Mouse (Mus musculus) T-helper 2 cell (primary cell): Measurements from ENCODE around the gene Slc10a7.
"Not testable (repeated sequence)": the region's sequence is repeated elsewhere in the genome, so short reads cannot be mapped to it uniquely, and the experiment has no call there.

Experiments used
- in situ Hi-C: fragments of 300-600 bp; cut with MboI, MseI; formaldehyde crosslinking; loops from one replicate; pipeline ENCODE4 v1.15.1; 2025; ENCODE audit warnings: high pct_unique_total_duplicates

Gene Slc10a7

GRCm38 (mm10) chr8:78667399-78667798, 158.3 kb downstream of the Slc10a7 start:
- in situ Hi-C loops, result no loop called here

GRCm38 (mm10) chr8:78668206-78668605, 159.1 kb downstream of the Slc10a7 start:
- in situ Hi-C loops, result no loop called here

- in situ Hi-C loops, result no loop called here
Observed at GRCm38 (mm10) chr8:78670241-78670640, 161.1 kb downstream of the Slc10a7 start.

- in situ Hi-C loops, result no loop called here
Observed at GRCm38 (mm10) chr8:78678541-78679219, 169.5 kb downstream of the Slc10a7 start.

DNA sequence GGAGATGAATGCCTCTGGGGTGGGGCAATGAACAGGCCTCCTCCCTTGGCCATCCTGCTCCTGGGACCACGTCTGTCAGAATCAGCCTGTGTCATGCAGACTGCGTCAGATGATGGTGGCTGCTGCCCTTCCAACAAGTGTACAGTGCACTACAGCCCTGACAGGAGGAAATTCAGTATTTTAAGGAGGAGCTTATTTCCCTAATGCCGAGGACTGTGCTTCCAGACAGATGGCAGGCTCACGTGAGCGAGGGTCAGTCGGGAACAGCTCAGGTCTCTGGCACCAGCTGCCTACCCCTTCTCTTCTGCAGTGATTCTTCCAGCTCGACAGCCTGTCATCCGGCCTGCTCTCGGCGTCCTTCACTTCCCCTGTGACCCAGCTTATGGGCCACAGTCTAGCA, 181.6 kb downstream of the Slc10a7 start:
- in situ Hi-C loops, result no loop called here

- in situ Hi-C loops, result no loop called here
Observed at GRCm38 (mm10) chr8:78698331-78698741, 189.2 kb downstream of the Slc10a7 start.

DNA sequence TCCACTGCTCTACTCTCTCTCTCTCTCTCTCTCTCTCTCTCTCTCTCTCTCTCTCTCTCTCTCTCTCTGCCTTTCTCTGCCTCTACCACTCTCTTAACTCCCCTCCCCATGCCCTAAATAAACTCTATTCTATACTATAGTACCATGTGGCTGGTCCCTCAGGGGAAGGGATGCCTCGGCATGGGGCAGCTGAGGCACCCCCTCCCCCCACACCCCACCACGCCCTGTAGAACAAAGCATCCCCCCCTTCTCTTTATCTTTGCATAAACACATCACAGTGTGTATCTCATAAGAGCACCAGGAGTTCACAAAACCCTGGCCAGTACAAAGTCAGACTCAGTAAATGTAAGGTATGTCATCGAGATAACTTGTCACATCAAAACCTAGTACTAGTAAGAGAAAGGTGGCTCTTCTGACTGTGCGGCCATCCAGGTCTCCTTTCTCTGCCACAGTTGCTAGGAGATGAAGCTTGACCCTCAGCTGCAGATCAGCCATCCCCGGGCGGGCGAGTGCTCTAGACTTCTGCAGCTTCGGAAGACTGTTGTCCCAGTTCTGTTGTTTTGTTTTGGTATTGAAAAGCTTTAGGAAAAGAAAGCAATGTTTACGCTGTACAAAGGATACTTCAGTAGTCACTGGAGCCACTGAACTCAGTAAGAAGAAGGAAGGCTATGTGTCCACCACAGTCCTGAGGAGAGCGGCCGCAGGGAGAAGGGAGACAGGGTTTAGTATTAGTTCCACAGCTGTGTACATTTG, 194.1 kb downstream of the Slc10a7 start:
- in situ Hi-C loops, result no loop called here

DNA sequence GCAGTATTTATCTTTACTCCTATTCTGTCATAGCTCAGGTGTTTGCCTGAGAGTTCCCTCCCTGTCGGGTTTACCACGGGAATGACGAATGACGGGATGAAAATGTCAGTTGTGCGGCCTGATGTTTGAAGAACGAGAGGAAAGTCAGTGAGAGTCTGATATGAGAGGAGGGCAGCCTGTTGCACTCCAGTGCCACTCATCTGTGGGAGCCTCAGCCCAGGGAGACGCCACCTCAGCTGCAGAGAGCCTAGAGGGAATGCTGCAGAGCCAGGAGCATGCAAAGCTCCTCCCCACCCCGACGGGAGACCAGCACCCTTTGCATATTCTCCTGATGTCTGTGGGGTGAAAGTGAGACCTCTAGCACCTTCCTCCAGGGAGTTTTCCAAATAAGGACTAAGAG, 196.8 kb downstream of the Slc10a7 start:
- in situ Hi-C loops, result no loop called here

DNA sequence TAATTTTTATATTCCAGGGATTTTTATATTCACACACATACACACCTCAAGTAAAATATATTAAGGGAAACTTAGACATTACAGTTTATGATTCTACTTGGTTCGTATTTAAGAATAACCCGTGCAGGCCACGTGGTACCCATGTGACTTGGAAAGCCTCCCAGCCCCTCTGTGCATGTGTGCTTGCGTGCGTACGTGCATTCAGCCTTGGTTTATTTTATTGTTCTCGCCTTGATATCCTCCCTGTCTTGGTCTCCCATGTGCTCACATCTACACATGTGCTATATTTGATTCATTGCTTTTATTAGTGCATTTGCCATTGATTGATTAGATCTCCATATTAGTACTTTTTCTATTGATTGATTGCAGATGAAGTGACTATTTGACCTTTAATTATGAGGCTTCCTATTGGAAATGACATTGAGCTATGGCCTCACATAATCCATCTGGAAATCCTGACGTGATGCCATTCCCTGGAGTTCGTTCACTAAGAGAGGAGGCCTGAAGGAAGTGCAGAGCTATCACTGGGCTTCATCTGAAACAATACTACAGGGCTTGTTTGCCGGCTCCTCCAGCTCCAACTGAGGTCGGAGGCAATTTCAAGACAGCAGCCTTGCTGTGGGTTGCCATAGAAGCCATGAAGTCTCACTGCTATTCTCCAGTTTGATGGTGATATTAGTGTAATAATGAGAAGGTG, 200.9 kb downstream of the Slc10a7 start:
- in situ Hi-C loops, result no loop called here

GRCm38 (mm10) chr8:78710961-78711360, 201.8 kb downstream of the Slc10a7 start:
- in situ Hi-C loops, result no loop called here

DNA sequence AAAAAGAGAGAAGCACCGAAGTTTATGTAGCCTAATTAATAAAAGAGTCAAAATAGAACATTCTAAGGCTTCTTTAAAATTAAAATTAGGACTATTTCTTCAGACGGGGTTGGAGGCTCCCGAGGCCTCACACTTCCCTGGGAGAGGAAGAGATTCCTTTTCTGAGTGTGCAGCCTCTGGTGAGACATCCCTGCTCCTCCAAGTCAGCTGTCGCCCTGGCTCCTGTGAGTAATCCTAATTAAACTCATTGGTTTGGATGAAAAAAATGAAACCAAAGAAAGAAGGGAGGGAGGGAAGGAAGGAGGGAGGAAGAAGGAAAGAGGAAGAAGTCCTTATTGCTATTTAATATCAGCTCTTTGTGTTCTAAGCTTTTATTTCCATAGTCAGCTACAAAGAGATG, 205.7 kb downstream of the Slc10a7 start:
- in situ Hi-C loops, result no loop called here

DNA sequence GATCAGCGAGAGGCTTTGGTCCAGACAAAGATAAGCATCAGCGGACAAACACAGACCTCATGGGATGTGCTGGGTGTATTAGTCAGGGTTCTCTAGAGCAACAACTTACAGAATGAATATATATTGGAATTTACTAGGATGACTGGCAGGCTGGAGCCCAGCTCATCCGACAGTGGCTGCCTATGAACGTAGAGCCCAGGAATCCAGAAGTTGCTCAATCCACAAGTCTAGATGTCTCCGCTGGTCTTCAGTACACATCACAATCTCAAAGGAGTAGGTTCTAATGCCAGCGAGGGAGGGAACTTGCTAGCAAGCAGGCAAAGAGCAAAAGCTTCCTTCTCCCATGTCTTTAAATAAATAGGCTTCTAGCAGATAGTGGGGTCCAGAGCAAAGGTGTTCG, 207.4 kb downstream of the Slc10a7 start:
- in situ Hi-C loops, result no loop called here

- in situ Hi-C loops, result not testable (repeated sequence)
Observed at GRCm38 (mm10) chr8:78717191-78717590, 208.0 kb downstream of the Slc10a7 start.

DNA sequence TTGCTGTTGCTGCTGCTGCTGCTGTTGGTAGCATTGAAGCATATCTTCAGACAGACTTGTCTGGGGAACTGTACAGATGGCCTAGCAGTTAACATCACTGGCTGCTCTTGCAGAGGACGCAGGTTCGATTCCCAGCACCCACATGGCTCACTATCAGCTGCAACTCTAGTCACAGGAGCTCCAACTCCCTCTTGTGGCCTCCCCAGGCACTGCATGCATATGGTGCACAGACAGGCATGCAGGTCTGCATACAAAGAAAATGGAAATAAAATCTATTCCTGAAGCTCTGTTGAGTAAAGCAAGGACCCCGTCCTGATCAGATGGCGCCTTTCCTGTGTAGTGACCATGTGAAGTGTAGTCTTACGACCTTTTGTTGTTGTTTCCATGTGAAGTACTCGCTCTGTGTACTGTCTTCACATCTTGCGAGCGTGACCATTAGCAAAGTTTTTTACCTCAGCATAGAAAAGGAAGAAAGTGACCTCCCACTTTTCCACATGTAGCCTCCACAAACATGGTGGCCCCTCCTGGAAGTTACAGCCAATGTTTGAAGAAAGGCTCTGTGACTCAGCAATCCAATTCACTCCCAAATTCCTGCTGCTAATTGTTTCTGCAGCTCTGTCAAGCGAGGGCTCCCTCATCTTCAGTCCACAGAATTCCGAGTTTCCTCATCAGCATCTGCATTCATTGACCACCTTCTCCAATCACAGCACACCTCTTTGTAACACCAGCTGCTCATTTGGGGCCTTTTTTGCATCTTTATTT, 210.3 kb downstream of the Slc10a7 start:
- in situ Hi-C loops, result no loop called here

DNA sequence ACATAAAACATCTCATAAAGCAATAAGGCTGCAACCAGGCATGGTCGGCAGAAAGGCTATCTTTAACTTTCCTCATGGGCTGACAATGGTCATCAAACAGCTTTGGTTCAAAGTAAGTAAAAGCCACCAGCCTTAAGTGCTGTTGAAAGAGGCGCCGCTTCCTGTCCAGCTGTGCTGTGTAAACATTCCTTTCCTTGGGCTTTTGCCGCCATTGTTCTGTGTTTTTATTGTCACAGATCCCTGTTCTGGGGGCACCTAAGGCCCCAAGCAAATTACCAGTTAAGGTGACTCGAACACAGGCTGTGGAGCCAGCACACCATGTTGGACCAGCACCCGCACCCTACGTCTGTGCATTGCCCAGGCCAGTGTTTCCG, 210.9 kb downstream of the Slc10a7 start:
- in situ Hi-C loops, result no loop called here

DNA sequence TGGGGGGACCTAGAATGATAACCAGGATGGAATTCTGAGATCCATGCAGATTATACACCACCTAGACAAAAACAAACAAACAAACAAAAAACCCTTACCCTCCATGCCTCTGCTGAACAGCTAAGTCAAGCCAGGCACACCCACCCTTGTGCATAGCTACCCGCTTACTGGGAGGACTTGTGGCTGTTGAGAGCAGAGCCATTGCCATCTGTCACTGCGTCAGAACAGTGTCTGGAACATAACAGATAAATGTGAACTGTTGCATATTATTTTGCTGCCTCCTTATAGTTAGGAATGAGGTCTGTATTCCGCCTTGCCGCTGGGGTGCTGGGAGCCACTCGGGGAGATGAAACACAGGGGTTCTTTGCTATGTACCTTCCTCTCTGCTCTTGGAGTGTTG, 212.4 kb downstream of the Slc10a7 start:
- in situ Hi-C loops, result no loop called here

DNA sequence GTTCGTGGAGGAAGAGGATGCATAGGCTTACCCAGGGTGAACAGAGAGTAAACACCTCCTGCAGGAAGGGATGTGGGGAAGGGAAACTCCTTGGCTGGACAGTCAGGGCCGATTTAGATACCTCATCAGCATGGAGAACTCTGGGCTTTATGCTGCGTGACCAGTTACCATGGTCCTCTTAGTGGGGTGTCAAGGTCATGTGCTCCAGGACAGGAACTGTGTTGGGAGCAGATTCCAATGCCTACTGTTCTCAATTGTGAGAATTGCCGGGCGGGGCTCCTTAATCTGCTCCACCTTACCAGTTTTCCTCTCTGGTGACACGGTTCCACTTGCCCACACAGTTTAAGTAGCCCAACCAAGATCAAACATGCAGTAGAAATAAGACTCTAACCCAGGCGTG, 213.1 kb downstream of the Slc10a7 start:
- in situ Hi-C loops, result no loop called here

DNA sequence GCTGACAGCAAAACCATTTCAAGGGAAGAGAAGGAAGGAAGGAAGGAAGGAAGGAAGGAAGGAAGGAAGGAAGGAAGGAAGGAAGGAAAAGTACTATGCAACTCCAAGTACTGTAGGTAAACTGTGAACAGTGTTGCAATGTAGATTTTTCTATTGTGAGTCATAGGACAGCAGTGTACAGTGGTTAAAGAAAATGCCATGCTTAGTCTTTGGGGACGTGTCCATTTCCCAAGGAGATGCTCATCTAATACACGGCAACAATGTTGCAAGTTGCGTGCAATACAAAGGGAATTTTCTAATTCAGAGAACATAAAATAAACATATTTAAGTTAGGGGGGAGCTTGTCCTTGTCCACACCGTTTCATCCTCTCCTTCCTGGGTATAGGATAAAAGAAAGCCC, 215.7 kb downstream of the Slc10a7 start:
- in situ Hi-C loops, result no loop called here

DNA sequence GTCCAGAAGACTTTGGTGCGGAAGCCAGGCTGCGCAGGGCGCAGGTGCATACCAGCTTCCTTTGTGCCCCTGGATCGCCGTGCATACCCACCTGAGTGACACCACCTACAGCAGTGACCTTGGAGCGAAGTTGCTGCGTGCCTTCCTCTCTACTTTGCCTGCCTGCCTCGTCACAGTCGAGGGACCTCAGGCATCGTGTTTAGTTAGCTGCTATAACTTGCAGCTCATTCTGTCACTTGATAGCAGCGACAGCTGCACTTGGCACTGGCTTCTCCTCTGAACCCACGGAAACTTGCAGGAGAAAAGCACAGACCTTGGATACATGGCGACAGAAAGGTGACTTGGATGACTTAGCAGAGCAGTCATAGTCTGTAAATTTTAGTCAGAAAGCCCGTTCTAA, 219.1 kb downstream of the Slc10a7 start:
- in situ Hi-C loops, result no loop called here

DNA sequence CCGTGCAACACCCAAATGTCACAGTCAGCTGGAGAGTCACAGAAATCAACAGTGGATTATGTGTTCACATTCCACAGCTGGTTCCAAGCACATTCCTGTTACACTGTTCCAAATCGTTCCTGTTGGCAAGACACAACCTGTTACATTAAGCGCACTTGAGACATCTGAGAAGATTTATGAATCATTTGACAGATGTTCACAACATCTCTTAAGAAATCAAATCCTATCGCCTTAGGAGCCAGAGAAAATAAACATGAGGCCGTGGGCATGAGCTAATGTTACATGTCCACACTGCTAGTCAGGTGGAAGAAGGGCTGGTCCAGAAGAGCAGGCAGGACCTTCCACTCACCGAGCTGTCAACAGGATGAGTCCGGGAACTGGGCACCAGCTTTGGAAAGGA, 223.3 kb downstream of the Slc10a7 start:
- in situ Hi-C loops, result no loop called here

DNA sequence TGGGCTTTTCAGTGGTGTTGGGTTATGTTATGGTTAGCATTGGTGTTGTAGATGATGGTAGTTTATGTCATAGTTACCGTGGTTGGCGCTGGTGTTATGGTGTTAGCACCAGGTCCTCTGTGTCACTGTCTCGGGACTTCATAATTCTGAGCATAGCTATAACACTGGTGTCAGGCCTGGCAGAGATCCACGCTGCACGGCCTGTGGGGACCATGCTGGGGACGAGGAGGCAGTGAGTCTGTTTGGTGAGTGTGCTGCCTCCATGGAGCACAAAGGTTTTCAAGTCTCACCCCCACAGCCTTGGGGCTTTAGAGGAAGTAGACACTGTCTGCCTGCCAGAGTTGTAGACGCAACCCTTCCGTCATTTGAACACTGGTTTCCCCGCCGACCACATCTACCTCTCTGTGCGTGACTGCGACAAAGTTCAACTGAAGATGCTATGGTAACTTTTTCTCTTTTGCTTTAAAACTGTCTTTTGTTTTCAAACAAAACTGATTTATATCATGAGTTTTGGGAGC, 223.9 kb downstream of the Slc10a7 start:
- in situ Hi-C loops, result no loop called here
